Mouse (Mus musculus) adipocyte (in vitro differentiated cells): Measurements from ENCODE around the gene Rcan1.

ENCODE experiments used
- DNase-seq: peaks from one replicate; pipeline ENCODE4 v3.0.0-alpha.2; 2016; ENCODE audit warnings: low spot score

The Rcan1 gene

DNA sequence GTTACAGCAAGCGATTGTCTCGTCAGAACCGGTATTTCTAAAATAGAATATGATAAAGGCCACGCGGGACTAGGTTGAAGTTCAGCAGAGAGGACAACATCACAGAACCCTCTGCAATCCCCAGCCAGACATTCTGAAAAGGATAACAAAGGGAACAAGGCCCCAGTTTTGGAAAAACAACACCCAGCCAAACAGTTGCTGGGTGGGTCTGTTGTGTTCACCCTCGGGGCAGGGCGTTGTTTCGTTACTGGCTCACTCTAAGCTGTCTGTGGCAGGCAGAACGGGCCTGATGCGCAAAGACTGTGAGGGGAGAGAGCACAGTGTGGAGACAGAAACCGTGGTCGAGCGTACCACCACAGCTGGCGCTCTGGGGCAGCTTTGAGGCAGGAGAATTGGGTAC, 2.2 kb downstream of the Rcan1 start:
- no peak for DNase-seq

GRCm38 (mm10) chr16:92467041-92467440, 3.6 kb downstream of the Rcan1 start:
- DNase-seq: peak; percentile 44

- DNase-seq: peak; percentile 100
Measured at GRCm38 (mm10) chr16:92465642-92466526, 4.8 kb downstream of the Rcan1 start.

GRCm38 (mm10) chr16:92465226-92465625, 5.4 kb downstream of the Rcan1 start:
- peak; percentile 27 for DNase-seq

- DNase-seq: no peak
Measured at GRCm38 (mm10) chr16:92464390-92464972, 6.2 kb downstream of the Rcan1 start.

- no peak for DNase-seq
Measured at GRCm38 (mm10) chr16:92461412-92461811, 9.3 kb downstream of the Rcan1 start.

DNA sequence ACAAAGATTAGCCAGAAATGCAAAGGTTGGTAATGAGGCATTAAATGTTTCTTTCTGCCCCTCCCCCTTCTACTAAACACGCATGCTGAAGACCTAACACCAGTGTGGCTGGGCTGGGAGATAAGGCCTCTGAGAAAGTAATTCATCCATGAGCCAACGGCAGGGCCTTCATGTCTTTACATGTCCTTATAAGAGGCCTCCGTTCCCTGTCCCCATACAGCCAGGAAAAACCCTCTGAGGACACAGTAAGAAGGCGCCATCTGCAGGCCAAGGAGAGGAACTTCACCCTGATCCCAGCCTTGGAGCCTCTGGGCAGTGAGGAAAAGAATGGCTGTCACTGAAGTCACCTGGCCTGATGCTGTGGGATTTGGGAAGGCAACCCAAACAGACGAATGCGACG, 13.1 kb downstream of the Rcan1 start:
- peak; percentile 87 for DNase-seq

GRCm38 (mm10) chr16:92455969-92456368, 14.7 kb downstream of the Rcan1 start:
- no peak for DNase-seq

DNA sequence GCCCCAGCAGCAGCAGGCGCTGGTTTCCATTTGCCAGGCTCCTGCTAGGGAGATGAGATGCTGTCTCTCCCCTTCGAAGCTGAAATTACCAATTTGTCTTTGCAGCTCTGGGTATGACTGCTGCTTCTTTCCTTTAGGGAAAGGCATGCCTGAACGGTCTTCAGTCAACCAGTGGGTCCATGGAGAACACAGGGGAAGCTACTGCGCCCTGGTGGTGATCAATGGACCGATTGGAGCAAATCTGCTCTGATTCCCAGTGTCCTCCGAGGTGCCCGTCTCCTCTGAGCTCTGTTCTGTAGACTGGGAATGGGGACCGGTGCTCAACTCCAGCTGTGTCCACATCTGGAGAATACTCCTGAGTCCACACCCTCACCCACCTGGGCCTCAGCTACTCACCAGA, 15.2 kb downstream of the Rcan1 start:
- no peak for DNase-seq

DNA sequence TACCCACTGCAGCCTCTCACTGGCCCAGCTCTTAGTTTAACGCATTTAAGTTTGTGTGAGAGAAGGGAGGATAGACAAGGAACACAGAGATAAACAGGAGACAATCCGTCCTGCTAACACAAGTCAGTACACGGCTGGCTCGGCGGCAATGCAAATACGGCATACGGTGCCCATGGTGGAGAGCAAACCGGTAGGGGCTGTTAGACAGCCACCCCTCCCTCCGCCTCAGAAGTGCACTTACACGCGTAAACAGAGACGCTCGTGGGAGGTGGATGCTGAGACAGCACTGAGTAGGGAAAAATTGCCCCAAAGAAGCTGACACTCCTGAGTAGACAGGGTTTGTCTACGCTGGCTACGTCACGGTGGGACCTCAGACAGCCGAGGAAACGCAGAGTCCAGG, 16.2 kb downstream of the Rcan1 start:
- no peak for DNase-seq

- DNase-seq: no peak
Measured at GRCm38 (mm10) chr16:92454002-92454401, 16.7 kb downstream of the Rcan1 start.

GRCm38 (mm10) chr16:92452609-92453008, 18.1 kb downstream of the Rcan1 start:
- DNase-seq: no peak

DNA sequence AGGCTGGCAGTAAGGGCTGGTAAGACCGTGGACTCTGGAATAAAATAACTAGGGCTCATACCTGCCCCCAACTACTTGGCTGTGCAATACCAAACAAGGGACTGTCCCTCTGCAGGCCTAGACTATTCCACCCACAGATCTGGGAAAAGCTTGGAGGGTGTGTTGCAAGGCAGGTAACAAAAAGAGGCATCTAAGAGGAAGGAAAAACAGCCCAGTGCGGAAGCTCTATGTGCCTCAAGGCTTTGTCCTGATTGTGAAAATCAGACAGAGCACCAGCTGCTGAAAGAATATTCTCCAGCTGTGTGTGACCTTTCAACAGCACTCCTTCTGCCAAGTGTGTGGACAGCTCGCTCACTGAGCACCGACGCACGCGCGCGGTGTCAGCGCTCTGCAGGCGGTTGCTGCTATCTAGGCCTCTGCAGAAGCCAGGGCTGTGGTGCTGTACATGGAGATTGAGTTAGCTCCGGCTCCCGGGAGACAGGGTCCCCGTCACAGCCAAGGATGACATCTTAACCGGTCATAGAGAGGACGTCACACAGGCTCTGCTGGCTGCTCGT, 19.1 kb downstream of the Rcan1 start:
- peak; percentile 32 for DNase-seq

GRCm38 (mm10) chr16:92450331-92450730, 20.3 kb downstream of the Rcan1 start:
- no peak for DNase-seq

- no peak for DNase-seq
Measured at GRCm38 (mm10) chr16:92449080-92449479, 21.6 kb downstream of the Rcan1 start.

DNA sequence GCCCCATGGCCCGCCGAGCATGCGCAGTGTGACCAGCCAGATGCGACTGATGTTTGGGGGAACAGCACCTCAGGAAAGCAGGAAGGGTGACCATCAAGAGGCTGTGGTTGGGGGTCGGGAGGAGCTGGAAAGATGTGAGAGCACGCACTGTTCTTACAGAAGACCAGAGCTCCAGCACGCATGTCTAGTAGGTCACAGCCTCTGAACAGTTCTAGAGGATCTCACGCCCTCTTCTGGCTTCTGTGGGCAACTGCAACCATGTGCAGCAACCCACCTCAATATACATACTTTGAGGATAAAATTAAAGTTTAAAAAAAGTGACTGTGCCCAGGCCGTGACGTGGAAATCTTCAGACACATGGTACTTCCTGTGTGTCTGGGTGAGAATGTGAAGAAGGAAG, 25.3 kb downstream of the Rcan1 start:
- no peak for DNase-seq

DNA sequence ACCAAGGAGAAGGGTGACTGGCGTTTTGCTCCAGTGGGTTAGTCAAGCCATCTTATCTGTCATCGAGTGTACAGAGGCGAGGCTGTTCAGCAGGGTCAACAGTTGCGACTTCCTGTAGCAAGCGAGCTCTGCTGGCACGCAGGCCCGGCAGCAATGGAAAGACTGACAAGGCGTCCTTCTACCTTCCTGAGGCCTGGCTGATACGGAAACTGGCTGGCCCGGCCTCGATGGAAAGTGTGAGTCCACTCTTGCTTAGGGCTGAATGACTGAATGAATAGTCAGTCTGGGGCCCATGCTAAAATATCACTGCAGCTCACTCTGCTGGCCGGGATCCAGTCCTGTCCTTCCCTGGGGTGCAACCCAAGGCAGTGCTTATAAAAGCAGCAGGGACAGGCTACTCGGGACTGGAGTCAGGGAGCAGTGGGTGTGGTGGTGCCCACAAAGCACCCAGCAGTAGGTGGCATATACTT, 27.0 kb downstream of the Rcan1 start:
- peak; percentile 46 for DNase-seq

- DNase-seq: no peak
Measured at GRCm38 (mm10) chr16:92442946-92443345, 27.7 kb downstream of the Rcan1 start.

- no peak for DNase-seq
Measured at GRCm38 (mm10) chr16:92442150-92442549, 28.5 kb downstream of the Rcan1 start.

DNA sequence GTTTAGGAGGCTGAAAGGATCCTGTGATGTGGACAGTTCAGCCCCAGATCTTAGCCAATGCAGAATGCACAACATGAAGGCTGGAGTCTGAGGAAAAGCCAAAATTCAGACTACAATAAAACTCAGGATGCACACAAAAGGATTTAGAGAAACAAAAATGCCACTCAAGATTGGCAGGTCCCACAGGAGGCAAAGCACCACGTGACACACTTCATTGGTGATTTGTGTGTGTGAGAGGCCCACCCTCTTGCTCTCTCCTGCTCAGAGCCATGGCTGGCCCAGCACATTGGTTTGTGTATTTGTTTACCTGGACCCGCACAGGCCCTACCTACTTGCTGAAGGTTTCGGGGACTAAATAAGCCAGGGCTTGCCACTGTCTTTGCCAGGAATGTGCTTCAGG, 29.5 kb downstream of the Rcan1 start:
- DNase-seq: no peak

- DNase-seq: no peak
Measured at GRCm38 (mm10) chr16:92440229-92440628, 30.4 kb downstream of the Rcan1 start.

GRCm38 (mm10) chr16:92439775-92440174, 30.9 kb downstream of the Rcan1 start:
- no peak for DNase-seq

GRCm38 (mm10) chr16:92435431-92435985, 35.2 kb downstream of the Rcan1 start:
- DNase-seq: no peak
